Mouse (Mus musculus) layer of hippocampus, postnatal 36 days (tissue): ENCODE results near the gene Ift20. TPM values are rescaled to one million over a fixed set of nuclear protein-coding genes. Genes with fewer than 3 reads are reported as not detected.
"Not testable (repeated sequence)": the region's sequence is repeated elsewhere in the genome, so short reads cannot be mapped to it uniquely, and the experiment has no call there.

Source experiments
- DNase-seq, 2 experiments: peaks; one replicate each; pipeline ENCODE4 v3.0.0; 2022
- total RNA-seq, 2 experiments: library from RNA; stranded (reverse); gene quantifications; 2 replicates each; pipeline ENCODE4 v1.2.3; 2021

Gene Ift20
- total RNA-seq, 2 experiments from 2014 or later, result 75.1 to 79.0 TPM

DNA sequence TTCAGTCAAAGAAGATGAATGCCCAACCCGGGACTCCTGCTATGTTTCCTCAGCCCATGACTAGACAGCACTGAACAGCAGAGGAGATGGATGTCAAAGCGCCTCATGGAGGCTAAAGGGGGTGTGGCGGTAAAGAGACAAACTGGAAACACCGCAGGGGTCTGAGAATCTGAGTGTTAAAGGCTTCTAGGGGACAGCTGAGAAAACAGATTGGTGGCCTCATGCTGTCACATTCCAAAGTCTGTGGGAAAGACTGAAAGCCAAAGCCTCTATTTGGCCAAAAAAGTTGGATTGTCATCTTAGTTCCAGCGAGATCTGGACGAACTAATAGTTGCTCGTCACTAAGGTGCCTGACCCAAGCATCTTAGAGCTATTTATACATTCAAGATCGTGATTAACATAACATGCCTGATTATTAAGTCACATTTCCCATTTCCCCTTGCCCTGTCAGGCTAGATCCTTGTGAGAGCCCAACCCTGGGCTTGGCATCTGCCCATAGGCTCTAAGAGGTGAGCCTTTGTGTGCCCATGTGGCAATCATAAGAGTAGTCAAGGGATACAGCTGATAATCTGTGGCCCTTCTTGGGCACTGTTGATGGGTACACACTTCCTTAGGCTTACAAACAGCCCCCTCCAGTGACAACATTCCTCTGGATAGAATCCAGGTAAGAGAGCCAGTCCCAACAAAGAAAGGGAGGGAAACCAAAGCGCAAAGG, 12.8 kb upstream of the Ift20 start:
- no peak for DNase-seq

DNA sequence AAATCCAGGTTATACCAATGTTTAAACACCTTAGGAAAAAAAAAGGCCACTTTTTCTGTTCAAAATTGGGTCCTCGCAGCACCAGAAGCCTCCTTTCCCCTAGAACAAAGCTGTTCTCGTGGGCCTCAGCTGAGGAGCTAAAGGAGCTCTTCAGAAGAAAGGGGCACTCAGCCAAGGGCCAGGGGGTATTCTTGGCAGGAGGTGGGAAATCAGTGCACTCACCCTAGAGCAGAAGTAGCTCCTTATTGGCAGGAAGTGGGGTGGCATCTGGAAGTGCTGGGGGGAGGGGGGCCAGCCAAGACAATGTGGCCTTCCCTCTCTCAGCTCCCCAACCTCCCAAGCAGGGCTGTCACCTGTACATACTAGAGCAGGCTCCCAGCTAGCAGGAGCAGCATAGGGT, 11.3 kb upstream of the Ift20 start:
- no peak for DNase-seq

DNA sequence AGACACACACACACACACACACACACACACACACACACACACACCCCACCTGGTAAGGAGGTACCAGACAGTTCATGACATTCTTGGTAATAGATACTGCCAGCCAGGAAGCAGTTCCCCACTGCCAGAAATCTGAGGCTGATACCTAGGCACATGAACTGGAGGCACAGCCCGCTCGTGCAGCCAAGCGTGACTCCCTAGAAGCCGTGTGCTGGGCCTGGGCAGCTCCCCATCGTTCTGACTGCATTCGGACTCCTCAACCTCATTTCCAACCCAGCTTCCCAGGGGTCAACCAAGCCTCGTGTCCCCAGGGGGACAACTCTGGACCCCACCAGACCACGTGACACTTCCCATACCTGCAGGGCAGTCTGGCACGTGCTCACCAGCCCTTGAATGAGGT, 7.4 kb upstream of the Ift20 start:
- DNase-seq, result no peak

GRCm38 (mm10) chr11:78530001-78530400, 6.2 kb upstream of the Ift20 start:
- no peak for DNase-seq

DNA sequence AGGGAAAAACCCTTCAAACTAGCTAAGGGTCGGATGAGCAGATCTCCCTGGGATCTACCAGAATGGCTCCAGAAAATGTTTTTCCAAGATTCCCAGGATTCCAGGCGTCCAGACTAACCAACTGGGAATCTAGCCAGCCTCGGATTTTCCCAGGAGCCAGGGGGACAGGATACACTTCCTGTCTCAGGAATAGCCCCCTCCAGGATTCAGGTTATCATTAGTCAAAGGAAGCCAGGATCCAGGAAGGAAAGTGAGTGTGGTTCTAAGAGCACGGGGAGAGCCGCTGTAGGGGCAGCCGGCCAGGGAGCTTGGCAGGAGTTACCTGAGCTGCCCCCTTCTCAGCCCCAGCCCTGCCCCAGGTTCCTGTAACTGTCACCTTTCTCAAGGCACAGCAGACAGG, 5.1 kb upstream of the Ift20 start:
- no peak for DNase-seq

DNA sequence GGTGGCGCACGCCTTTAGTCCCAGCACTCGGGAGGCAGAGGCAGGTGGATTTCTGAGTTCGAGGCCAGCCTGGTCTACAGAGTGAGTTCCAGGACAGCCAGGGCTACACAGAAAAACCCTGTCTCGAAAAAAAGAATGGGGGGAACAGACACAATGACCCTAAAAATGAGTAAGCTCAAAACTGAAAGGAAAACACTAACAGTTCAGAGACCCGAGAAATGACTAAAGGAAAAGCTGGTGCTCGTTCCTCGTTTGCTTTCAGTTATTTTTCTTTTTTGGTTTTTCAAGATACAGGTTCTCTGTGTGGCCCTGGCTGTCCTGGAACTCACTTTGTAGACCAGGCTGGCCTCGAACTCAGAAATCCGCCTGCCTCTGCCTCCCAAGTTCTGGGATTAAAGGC, 4.6 kb upstream of the Ift20 start:
- not testable (repeated sequence) for DNase-seq

DNA sequence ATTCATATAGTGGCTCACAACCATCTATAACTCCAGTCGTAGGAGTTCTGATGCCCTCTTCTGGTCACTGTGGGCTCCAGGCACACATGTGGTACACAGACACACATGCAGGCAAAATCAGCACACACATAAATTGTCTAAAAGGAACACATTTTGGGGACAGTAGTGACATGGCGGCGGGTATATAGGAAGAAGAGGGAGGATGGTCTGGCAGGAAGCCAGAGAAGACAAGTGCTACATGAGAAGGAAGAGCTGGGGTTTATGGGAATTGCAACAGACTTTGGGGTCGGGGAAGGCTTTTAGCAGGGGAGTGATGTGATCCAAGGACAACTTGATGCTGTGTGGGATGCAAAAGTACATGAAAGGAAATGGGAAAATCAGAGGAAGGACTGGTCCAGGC, 1.6 kb upstream of the Ift20 start:
- no peak for DNase-seq

- DNase-seq, result no peak
Observed at GRCm38 (mm10) chr11:78535376-78536079, 633 bp upstream of the Ift20 start.

- DNase-seq, result no peak
Observed at GRCm38 (mm10) chr11:78536690-78537084, 526 bp downstream of the Ift20 start.

DNA sequence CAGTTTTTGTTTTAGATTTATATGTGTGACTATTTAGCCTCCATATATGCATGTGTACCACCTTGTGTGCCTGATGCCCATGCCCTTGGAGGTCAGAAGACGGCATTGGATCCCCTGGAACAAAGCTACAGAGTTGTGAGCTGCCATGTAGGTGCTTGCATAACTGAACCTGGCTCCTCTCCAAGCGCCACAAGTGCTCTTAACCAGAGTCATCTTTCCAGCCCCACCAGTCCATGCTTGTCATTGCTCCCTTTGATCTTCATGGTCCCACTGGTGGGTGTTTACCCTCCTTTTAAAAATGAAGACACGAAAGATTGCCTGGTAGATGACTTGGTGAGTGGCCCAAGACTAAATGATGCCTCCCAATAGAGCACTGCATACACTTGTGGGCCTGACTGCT, 4.2 kb downstream of the Ift20 start:
- DNase-seq, result no peak

- no peak for DNase-seq
Observed at GRCm38 (mm10) chr11:78544449-78545111, 8.4 kb downstream of the Ift20 start.

DNA sequence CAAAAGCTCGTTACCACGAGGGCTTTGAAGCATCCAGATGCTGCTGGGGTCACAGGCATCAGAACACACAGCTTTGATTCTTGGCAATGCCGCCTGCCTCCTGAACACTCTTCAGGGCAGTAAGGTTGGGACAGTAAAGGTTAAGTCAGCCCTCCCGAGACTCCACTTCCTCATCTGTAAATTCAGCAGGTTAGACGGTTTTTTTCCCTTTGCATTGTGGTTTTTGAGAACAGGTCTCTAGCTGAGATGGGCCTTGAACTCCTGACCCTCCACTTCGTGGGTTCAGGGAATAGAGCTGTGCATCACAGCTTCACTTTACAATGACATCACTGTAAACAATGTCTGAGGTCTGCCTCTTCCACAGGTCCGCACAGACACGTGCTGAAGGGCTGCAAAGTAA, 9.0 kb downstream of the Ift20 start:
- DNase-seq, result no peak

GRCm38 (mm10) chr11:78547718-78548460, 11.7 kb downstream of the Ift20 start:
- no peak for DNase-seq

GRCm38 (mm10) chr11:78549491-78549987, 13.4 kb downstream of the Ift20 start:
- no peak for DNase-seq

- DNase-seq, result peak; percentile 94
Observed at GRCm38 (mm10) chr11:78550168-78551058, 14.3 kb downstream of the Ift20 start, which contains the start of gene Tmem97. Tmem97 (minus strand) TSS chr11:78550777.

DNA sequence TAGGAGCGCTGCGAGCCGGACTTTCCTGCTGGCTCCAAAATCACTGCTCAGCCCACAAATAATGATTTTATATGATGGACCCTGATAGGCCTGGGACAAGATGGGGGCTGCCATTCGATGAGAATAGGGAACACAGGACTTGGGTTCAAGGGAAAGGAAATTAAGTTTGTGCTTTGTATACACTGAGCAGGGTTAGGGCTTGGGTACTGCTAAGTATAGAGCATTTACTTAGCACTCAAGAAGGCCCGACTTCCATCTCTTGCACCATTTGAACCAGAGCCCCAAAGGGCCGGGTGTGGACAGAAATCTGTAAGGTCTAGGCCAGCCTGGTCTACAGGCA, 14.9 kb downstream of the Ift20 start:
- no peak for DNase-seq

DNA sequence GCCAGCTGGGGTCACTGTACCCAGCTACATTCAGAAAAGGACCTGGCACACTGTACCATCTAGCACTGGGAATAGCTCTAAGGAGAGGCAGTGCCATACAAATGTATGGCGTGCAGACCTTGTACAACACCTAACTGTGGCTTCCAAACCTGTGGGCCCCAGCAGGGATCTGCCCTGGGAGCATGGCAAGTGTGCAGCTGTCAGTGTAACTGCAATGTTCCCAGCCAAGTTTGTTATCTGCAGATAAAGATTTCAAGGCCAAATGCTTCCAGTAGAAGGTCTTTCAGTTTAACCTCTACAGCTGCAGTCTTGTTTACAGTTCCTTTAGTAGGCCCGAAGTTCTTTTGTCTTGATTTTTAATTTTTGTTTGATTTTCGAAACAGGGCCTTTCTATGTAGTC, 19.5 kb downstream of the Ift20 start:
- no peak for DNase-seq

GRCm38 (mm10) chr11:78556070-78556469, 19.9 kb downstream of the Ift20 start:
- no peak for DNase-seq

DNA sequence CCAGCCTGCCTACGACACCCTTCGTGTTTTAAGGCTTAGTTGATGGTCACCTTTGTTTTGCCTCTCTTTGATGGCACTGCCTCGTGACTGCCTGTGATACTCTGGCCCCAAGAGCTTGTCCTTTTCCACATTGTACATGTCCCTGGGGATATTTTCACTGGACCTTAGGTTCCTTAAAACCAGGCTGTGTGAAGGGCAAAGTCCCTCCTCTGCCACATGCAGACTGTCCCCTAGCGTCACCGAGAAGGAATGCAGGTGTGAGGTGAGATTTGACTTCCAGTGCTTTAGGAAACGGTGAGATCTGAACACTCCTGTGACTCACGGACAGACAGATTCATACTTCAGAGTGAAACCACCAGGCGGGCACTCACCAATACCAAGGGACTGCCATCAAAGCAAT, 21.1 kb downstream of the Ift20 start:
- no peak for DNase-seq

DNA sequence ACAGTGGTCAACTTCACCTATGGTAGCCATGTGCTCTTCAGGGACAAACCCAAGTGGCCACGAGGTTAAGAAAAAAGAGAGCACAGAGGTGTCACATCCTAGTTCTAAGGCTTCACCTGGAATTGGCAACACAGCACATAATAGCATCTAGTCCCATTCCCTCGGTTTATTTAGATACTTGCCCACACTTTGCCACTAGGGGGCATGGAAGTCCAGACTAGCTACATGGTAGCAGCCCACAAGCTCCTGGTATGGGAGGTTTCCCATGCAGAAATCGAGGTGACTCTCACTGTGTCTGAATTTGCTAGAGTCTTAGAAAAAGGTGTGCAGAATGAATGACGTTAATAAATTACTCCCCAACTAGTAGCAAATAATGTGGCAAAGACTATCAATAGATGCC, 24.3 kb downstream of the Ift20 start:
- DNase-seq, result peak; percentile 52 to 61

GRCm38 (mm10) chr11:78566775-78567174, 30.6 kb downstream of the Ift20 start:
- no peak for DNase-seq

DNA sequence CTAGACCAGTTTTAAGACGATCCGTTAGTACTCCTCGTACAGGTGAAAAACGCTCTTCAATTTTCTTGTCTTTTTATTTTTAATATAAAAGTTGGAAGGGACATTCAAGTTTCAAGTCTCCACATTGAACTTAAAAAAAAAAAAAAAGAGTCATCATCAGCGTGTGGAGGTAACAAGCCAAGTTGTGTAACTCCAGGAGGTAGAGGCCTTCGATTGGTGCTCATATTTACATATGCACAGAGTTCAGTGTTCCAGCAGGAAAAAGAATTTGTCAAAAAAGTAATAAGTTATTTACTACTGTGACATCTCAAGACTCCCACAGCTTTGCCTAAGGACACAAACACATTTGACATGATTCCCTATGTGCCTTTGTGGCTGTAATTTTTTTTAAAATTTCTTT, 31.5 kb downstream of the Ift20 start:
- DNase-seq, result no peak
